In genomic region chr19:8870838-8871237, GRCm38 (mm10) we compare ENCODE assay signal across 7 mouse cellular contexts. TPM values are rescaled to one million over a fixed set of nuclear protein-coding genes. Genes with fewer than 3 reads are reported as not detected.
DNase-seq lines count a peak whose midpoint lies in the region; ATAC-seq lines count a peak whose summit lies in the region.

No protein-coding gene starts in this region.

- H3K4me1 ChIP-seq in neural tube, embryonic 11.5 days (ENCODE audit: control insufficient read depth, insufficient read depth, low read length): peaks cover 6% of the 10 kb centered on the region
- peaks cover 9% of the 10 kb centered on the region for H3K4me1 ChIP-seq in limb, embryonic 13.5 days
- H3K4me1 ChIP-seq in stomach, embryonic 14.5 days (ENCODE audit: control insufficient read depth, insufficient read depth, low read length): peaks cover 7% of the 10 kb centered on the region

- H3K27ac ChIP-seq in neural tube, embryonic 11.5 days (ENCODE audit: low read depth, low read length): no peak overlapping the region; the same call in 1 of the 2 replicates
- no peak overlapping the region; the same call in 1 of the 2 replicates for H3K27ac ChIP-seq in limb, embryonic 13.5 days
- peak overlapping the region; percentile 39; the same call in 1 of the 2 replicates for H3K27ac ChIP-seq in stomach, embryonic 14.5 days (ENCODE audit: low read length)

- H3K9ac ChIP-seq in neural tube, embryonic 11.5 days (ENCODE audit: low read length): peak overlapping the region; percentile 44
- H3K9ac ChIP-seq in limb, embryonic 13.5 days: peak overlapping the region; percentile 98
- H3K9ac ChIP-seq in stomach, embryonic 14.5 days (replicated peaks; ENCODE audit: low read depth, low read length): peak overlapping the region; percentile 97; the same call in 1 of the 2 replicates

- WGBS in neural tube, embryonic 11.5 days: 67% methylated on average over 9 of the region's 9 CpGs
- 56% methylated on average over 9 of the region's 9 CpGs for WGBS in limb, embryonic 13.5 days
- WGBS in stomach, embryonic 14.5 days: 38% methylated on average over 9 of the region's 9 CpGs

- ATAC-seq in neural tube, embryonic 11.5 days (ENCODE audit: insufficient read depth, low FRiP score, low TSS enrichment): peak; percentile 48; the same call in 1 of the 2 replicates
- peak; percentile 28 for ATAC-seq in erythroid progenitor cell, adult 5-6 weeks (replicated peaks; ENCODE audit: low FRiP score, poor library complexity, severe bottlenecking)
- ATAC-seq in limb, embryonic 13.5 days (ENCODE audit: low FRiP score, low read depth): no peak
- ATAC-seq in stomach, embryonic 14.5 days (ENCODE audit: insufficient number of reproducible peaks, insufficient read depth, low FRiP score, low read depth): no peak

- H3K27me3 ChIP-seq in neural tube, embryonic 11.5 days (ENCODE audit: control insufficient read depth, insufficient read depth, low read length): no peaks in the 10 kb centered on the region
- H3K27me3 ChIP-seq in limb, embryonic 13.5 days: no peaks in the 10 kb centered on the region
- H3K27me3 ChIP-seq in stomach, embryonic 14.5 days (ENCODE audit: control insufficient read depth, insufficient read depth, low read length): no peaks in the 10 kb centered on the region

- H3K4me2 ChIP-seq in neural tube, embryonic 11.5 days (ENCODE audit: low read depth): peak overlapping the region; percentile 72
- H3K4me2 ChIP-seq in limb, embryonic 13.5 days (replicated peaks): peak overlapping the region; percentile 92
- peak overlapping the region; percentile 44 for H3K4me2 ChIP-seq in stomach, embryonic 14.5 days (replicated peaks; ENCODE audit: low read depth, low read length)

- peaks cover 14% of the 10 kb centered on the region for H3K36me3 ChIP-seq in neural tube, embryonic 11.5 days (ENCODE audit: control insufficient read depth, insufficient read depth, low read length)
- peaks cover 30% of the 10 kb centered on the region for H3K36me3 ChIP-seq in limb, embryonic 13.5 days
- H3K36me3 ChIP-seq in stomach, embryonic 14.5 days (ENCODE audit: control insufficient read depth, insufficient read depth, low read length): peaks cover 26% of the 10 kb centered on the region

- DNase-seq in neural tube, embryonic 11.5 days (ENCODE audit: low spot score): no peak
- no peak for DNase-seq in neural tube, embryonic 10.5 days (ENCODE audit: extremely low spot score, low spot score)
- DNase-seq in gastrocnemius, postnatal 10 days: no peak
- no peak for DNase-seq in adrenal gland, postnatal 10 days

- H3K4me3 ChIP-seq in neural tube, embryonic 11.5 days (ENCODE audit: low read depth, low read length): peak overlapping the region; percentile 100
- peak overlapping the region; percentile 99 for H3K4me3 ChIP-seq in limb, embryonic 13.5 days
- H3K4me3 ChIP-seq in stomach, embryonic 14.5 days (ENCODE audit: low read depth, low read length): peak overlapping the region; percentile 64

- no peaks in the 10 kb centered on the region for H3K9me3 ChIP-seq in neural tube, embryonic 11.5 days (ENCODE audit: control insufficient read depth, low read length)
- no peaks in the 10 kb centered on the region for H3K9me3 ChIP-seq in limb, embryonic 13.5 days
- H3K9me3 ChIP-seq in stomach, embryonic 14.5 days (ENCODE audit: control insufficient read depth, low read depth, low read length): no peaks in the 10 kb centered on the region

RNA-seq across cellular contexts. Expression of gene Ubxn1, which starts 0.5 kb away (rescaled TPM):
- polyA plus RNA-seq in neural tube, embryonic 11.5 days (2014; fragmentation: Nextera tagmentation; extraction: Ambion mirVana): 182 and 186 TPM in 2 replicates
- 46.1 and 49.9 TPM in 2 replicates for total RNA-seq in erythroid progenitor cell, adult 5-6 weeks (2015; ENCODE audit: low replicate concordance)
- 73.1 and 101 TPM in 2 replicates for total RNA-seq in erythroid progenitor cell, adult 5-6 weeks (2017; ENCODE audit: low replicate concordance)
- 179 TPM in 2 replicates for polyA plus RNA-seq in limb, embryonic 13.5 days (2015; fragmentation: Nextera tagmentation; extraction: Ambion mirVana)
- polyA plus RNA-seq in stomach, embryonic 14.5 days (2014; fragmentation: Nextera tagmentation; extraction: Ambion mirVana): 154 and 162 TPM in 2 replicates
- total RNA-seq in gastrocnemius, postnatal 10 days (2021): 100 to 1,000 TPM; 169 to 172 TPM
- 100 to 1,000 TPM; 193 to 217 TPM for total RNA-seq in adrenal gland, postnatal 10 days (2021)

RNA-seq across cellular contexts. Expression of gene Uqcc3, which starts 9.9 kb away (rescaled TPM):
- 52.9 and 55.0 TPM in 2 replicates for polyA plus RNA-seq in neural tube, embryonic 11.5 days (2014; fragmentation: Nextera tagmentation; extraction: Ambion mirVana)
- total RNA-seq in erythroid progenitor cell, adult 5-6 weeks (2015; ENCODE audit: low replicate concordance): 8.8 and 23.1 TPM in 2 replicates
- total RNA-seq in erythroid progenitor cell, adult 5-6 weeks (2017; ENCODE audit: low replicate concordance): 7.8 TPM in 1 of 2 replicates, not detected in the other
- 66.7 and 70.4 TPM in 2 replicates for polyA plus RNA-seq in limb, embryonic 13.5 days (2015; fragmentation: Nextera tagmentation; extraction: Ambion mirVana)
- polyA plus RNA-seq in stomach, embryonic 14.5 days (2014; fragmentation: Nextera tagmentation; extraction: Ambion mirVana): 63.9 and 67.6 TPM in 2 replicates
- 10 to 100 TPM; 55.2 to 58.1 TPM for total RNA-seq in gastrocnemius, postnatal 10 days (2021)
- 10 to 100 TPM; 69.1 to 79.0 TPM for total RNA-seq in adrenal gland, postnatal 10 days (2021)

RNA-seq across cellular contexts. Expression of gene Lbhd1, which starts 12.7 kb away (rescaled TPM):
- polyA plus RNA-seq in neural tube, embryonic 11.5 days (2014; fragmentation: Nextera tagmentation; extraction: Ambion mirVana): 93.5 and 93.8 TPM in 2 replicates
- total RNA-seq in erythroid progenitor cell, adult 5-6 weeks (2015; ENCODE audit: low replicate concordance): 36.4 and 44.9 TPM in 2 replicates
- total RNA-seq in erythroid progenitor cell, adult 5-6 weeks (2017; ENCODE audit: low replicate concordance): 6.4 and 9.9 TPM in 2 replicates
- polyA plus RNA-seq in limb, embryonic 13.5 days (2015; fragmentation: Nextera tagmentation; extraction: Ambion mirVana): 93.0 and 93.2 TPM in 2 replicates
- polyA plus RNA-seq in stomach, embryonic 14.5 days (2014; fragmentation: Nextera tagmentation; extraction: Ambion mirVana): 58.5 and 82.3 TPM in 2 replicates
- 10 to 100 TPM in 1 of 2 experiments, 1 to 10 TPM in 1; 7.2 to 11.8 TPM for total RNA-seq in gastrocnemius, postnatal 10 days (2021)
- total RNA-seq in adrenal gland, postnatal 10 days (2021): 10 to 100 TPM in 1 of 2 experiments, 1 to 10 TPM in 1; 7.4 to 10.7 TPM

RNA-seq across cellular contexts. Expression of gene Gm49403, which starts 12.9 kb away (rescaled TPM):
- not detected in 2 replicates for polyA plus RNA-seq in neural tube, embryonic 11.5 days (2014; fragmentation: Nextera tagmentation; extraction: Ambion mirVana)
- total RNA-seq in erythroid progenitor cell, adult 5-6 weeks (2015; ENCODE audit: low replicate concordance): not detected in 2 replicates
- not detected in 2 replicates for total RNA-seq in erythroid progenitor cell, adult 5-6 weeks (2017; ENCODE audit: low replicate concordance)
- not detected in 2 replicates for polyA plus RNA-seq in limb, embryonic 13.5 days (2015; fragmentation: Nextera tagmentation; extraction: Ambion mirVana)
- not detected in 2 replicates for polyA plus RNA-seq in stomach, embryonic 14.5 days (2014; fragmentation: Nextera tagmentation; extraction: Ambion mirVana)
- not detected for total RNA-seq in gastrocnemius, postnatal 10 days (2021)
- total RNA-seq in adrenal gland, postnatal 10 days (2021): not detected

RNA-seq across cellular contexts. Expression of gene 1810009A15Rik, which starts 17.8 kb away (rescaled TPM):
- 103 and 112 TPM in 2 replicates for polyA plus RNA-seq in neural tube, embryonic 11.5 days (2014; fragmentation: Nextera tagmentation; extraction: Ambion mirVana)
- total RNA-seq in erythroid progenitor cell, adult 5-6 weeks (2015; ENCODE audit: low replicate concordance): 11.5 and 13.4 TPM in 2 replicates
- 7.0 and 32.0 TPM in 2 replicates for total RNA-seq in erythroid progenitor cell, adult 5-6 weeks (2017; ENCODE audit: low replicate concordance)
- 94.0 and 96.6 TPM in 2 replicates for polyA plus RNA-seq in limb, embryonic 13.5 days (2015; fragmentation: Nextera tagmentation; extraction: Ambion mirVana)
- polyA plus RNA-seq in stomach, embryonic 14.5 days (2014; fragmentation: Nextera tagmentation; extraction: Ambion mirVana): 71.0 and 82.4 TPM in 2 replicates
- total RNA-seq in gastrocnemius, postnatal 10 days (2021): 10 to 100 TPM; 25.6 to 29.6 TPM
- 10 to 100 TPM; 31.5 to 31.9 TPM for total RNA-seq in adrenal gland, postnatal 10 days (2021)

Comparison
In these comparisons a context has a peak if more than half of its experiments do, and no peak if none do; other contexts are left out.
1. ATAC-seq: peak in neural tube, embryonic 11.5 days (single experiment) and erythroid progenitor cell, adult 5-6 weeks (single experiment); none in limb, embryonic 13.5 days (single experiment) and stomach, embryonic 14.5 days (single experiment).
2. H3K9ac ChIP-seq: peak in every context shown above with its lines; median percentile 98 in limb, embryonic 13.5 days; 97 in stomach, embryonic 14.5 days; 44 in neural tube, embryonic 11.5 days.
3. Peak in every context shown above with its lines, with median percentiles within 50 percentile points of each other: H3K4me2 ChIP-seq and H3K4me3 ChIP-seq.